Mouse (Mus musculus): ENCODE measurements at regions not wholly inside any gene's neighbourhood (a gene's known extent, or its start where the extent isn't known, plus 50 kb on each side); places are given as distances from the start of the nearest gene placed in this dataset.

DNA sequence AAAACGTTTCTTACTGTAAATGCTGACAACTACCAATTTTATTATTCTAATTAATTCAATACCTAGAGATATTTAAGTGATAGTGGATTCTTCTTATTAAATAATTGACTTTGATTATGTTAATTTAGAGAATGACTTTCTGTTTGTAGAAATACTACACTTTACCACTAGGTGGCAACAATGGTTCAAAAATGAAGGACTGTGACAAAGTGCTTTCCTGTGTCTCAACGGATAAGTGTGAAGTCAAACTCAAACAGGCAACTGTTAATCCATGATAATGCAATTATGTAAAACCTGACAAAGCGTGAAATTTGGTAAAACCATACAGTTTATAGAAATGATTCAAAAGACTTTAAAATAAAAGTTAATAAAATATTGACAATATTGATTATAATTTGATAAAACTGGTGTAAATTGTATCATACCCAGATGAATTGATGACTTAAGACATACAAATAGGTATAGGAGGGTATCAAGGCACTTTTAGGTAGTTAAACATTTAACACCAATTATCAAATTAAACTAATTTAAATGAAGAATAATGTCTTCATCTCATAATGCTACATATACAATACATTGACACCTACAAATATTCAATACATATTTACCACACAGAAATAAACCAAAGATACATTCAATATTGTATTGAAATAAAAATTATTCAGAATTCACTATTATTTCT, 1085.3 kb downstream of the 4930444P10Rik start:
- ATAC-seq (ENCODE audit: insufficient read depth, low FRiP score): no peak
- no peak overlapping the region for H3K4me2 ChIP-seq (ENCODE audit: low read depth, low read length)
- H3K4me3 ChIP-seq (replicated peaks; ENCODE audit: low read length): no peak overlapping the region
- no peaks in the 10 kb centered on the region for H3K9me3 ChIP-seq (replicated peaks; ENCODE audit: control insufficient read depth, low read length)
- no peak overlapping the region for H3K9ac ChIP-seq (ENCODE audit: low read length)
- H3K27ac ChIP-seq (ENCODE audit: low read length): no peak overlapping the region
- no peaks in the 10 kb centered on the region for H3K36me3 ChIP-seq (ENCODE audit: control insufficient read depth, insufficient read depth, low read length)
- H3K27me3 ChIP-seq (ENCODE audit: control insufficient read depth, insufficient read depth, low read length): no peaks in the 10 kb centered on the region
- H3K4me1 ChIP-seq (ENCODE audit: control insufficient read depth, insufficient read depth, low read length): no peaks in the 10 kb centered on the region
- 3% methylated on average over 3 of the region's 3 CpGs for WGBS

- no peak overlapping the region for H3K4me3 ChIP-seq (replicated peaks; ENCODE audit: low read length)
- no peaks in the 10 kb centered on the region for H3K36me3 ChIP-seq (ENCODE audit: control insufficient read depth, insufficient read depth, low read length)
- H3K4me1 ChIP-seq (ENCODE audit: control insufficient read depth, insufficient read depth, low read length): no peaks in the 10 kb centered on the region
- no peak for ATAC-seq (ENCODE audit: insufficient read depth, low FRiP score)
- no peak overlapping the region for H3K4me2 ChIP-seq (ENCODE audit: low read depth, low read length)
- H3K9me3 ChIP-seq (replicated peaks; ENCODE audit: control insufficient read depth, low read length): no peaks in the 10 kb centered on the region
- 85% methylated on average over 3 of the region's 3 CpGs for WGBS
- no peak overlapping the region for H3K9ac ChIP-seq (ENCODE audit: low read length)
- no peak overlapping the region for H3K27ac ChIP-seq (ENCODE audit: low read length)
- no peaks in the 10 kb centered on the region for H3K27me3 ChIP-seq (ENCODE audit: control insufficient read depth, insufficient read depth, low read length)
Measured at GRCm38 (mm10) chr1:14995348-14995747, 1097.8 kb downstream of the 4930444P10Rik start.

DNA sequence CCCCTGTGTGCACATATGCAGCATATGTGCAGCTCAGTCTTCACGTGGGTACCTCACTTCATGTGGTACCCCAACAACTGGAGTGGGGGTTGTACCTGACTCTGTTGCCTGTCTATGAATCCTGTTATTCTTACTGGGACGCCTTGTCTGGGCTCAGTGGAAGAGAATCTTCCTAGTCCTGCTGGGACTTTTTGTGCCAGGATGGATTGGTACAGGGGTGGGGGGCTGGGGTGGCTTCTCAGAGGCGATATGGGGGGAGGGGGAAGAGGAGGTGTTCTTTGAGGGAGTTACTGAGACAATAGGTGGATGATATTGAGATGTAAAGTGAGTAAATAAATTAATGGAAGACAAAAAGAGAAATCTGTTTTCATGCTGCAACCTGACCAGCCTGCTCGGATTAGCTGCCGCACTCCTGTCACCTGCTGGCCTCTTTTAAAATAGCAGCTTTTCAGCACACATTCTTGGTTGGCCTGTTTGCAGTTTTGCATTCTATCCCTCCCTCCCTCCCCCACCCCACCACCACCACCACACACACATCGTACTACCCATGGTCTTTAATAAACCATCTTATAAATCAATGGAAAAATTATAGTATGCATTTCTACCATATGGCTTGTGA, 1112.9 kb downstream of the 4930444P10Rik start:
- 42% methylated on average over 6 of the region's 6 CpGs for WGBS
- Histone ChIP-seq H3K27ac (ENCODE audit: low read length) (no peak overlapping the region), H3K4me3 (replicated peaks; ENCODE audit: low read length) (no peak overlapping the region), H3K4me2 (ENCODE audit: low read depth, low read length) (no peak overlapping the region), H3K9me3 (replicated peaks; ENCODE audit: control insufficient read depth, low read length) (no peaks in the 10 kb centered on the region), H3K4me1 (ENCODE audit: control insufficient read depth, insufficient read depth, low read length) (no peaks in the 10 kb centered on the region), H3K36me3 (ENCODE audit: control insufficient read depth, insufficient read depth, low read length) (no peaks in the 10 kb centered on the region), H3K9ac (ENCODE audit: low read length) (no peak overlapping the region), H3K27me3 (ENCODE audit: control insufficient read depth, insufficient read depth, low read length) (no peaks in the 10 kb centered on the region)
- no peak for ATAC-seq (ENCODE audit: insufficient read depth, low FRiP score)
